Mouse (Mus musculus) CH12.LX (cell line): ENCODE results near the gene Carnmt1.

Experiments used
- KAT2A ChIP-seq: IDR thresholded peaks from 2 replicates; pipeline ENCODE4 v1.6.1; 2012; ENCODE audit warnings: low read length, improper control_type of control experiment, inconsistent platforms; ENCODE audit not compliant: insufficient replicate concordance
- ZMIZ1 ChIP-seq: IDR thresholded peaks from 2 replicates; pipeline ENCODE4 v1.6.1; 2012; ENCODE audit warnings: low read depth, mild to moderate bottlenecking, inconsistent platforms, low read length, improper control_type of control experiment

DNA sequence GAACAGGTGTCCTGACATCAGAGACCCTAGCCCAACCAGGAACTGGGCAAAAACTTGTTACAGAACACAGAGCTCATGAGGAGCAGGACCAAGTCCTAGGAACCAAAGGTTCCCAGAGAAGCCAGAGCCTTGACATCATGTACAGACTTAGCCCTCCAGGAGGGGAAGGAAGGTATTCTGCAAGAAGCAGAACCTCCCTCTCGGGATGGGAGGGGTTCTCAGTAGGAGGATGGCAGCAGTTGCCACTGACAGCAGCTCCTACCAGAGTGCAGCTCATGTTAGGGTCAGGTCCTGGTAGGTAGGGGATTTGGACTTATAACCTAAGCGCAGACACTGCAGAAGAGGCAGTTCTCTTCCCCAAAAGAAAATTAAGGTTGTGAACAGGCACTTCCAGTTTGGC is 46.7 kb upstream of the Carnmt1 start:
- TF ChIP-seq ZMIZ1 (no peak), KAT2A (no peak)
